Mouse (Mus musculus) ES-E14 (cell line): ENCODE results near the gene Esrrg. TPM values are rescaled to one million over a fixed set of nuclear protein-coding genes. Genes with fewer than 3 reads are reported as not detected.
A peak's percentile ranks its signal among the peaks of the same experiment; 100 is the strongest.

ENCODE experiments used
- DNase-seq: peaks from one replicate; pipeline ENCODE4 v3.0.0-alpha.2; 2013; ENCODE audit warnings: low read depth, low spot score
- H3K27ac ChIP-seq: 2 replicates; pipeline ENCODE4 v1.5.1; 2012; ENCODE audit warnings: low read depth, mild to moderate bottlenecking, low read length, moderate library complexity, mixed read lengths; ENCODE audit not compliant: poor library complexity, insufficient read depth, severe bottlenecking
- H3K36me3 ChIP-seq: 2 replicates; pipeline ENCODE4 v1.6.1; 2012; ENCODE audit warnings: mild to moderate bottlenecking, low read length, moderate library complexity, mixed read lengths; ENCODE audit not compliant: control insufficient read depth, poor library complexity, insufficient read depth, severe bottlenecking
- H3K4me1 ChIP-seq, 2 experiments: fragments of 150-350 bp in 1 of 2; sonication (generic) in 1 of 2; 2 replicates each; pipeline ENCODE4 v1.6.1; 2012; ENCODE audit warnings: low read length in 2 of 2, mild to moderate bottlenecking in 1 of 2, mixed read lengths in 1 of 2; ENCODE audit not compliant: control insufficient read depth in 2 of 2, insufficient read depth in 2 of 2, poor library complexity in 1 of 2
- H3K4me3 ChIP-seq, 2 experiments: fragments of 150-350 bp in 1 of 2; sonication (generic) in 1 of 2; 2 replicates each; pipeline ENCODE4 v1.5.1; 2012; ENCODE audit warnings: low read length in 2 of 2, low read depth in 1 of 2, mild to moderate bottlenecking in 1 of 2, mixed read lengths in 1 of 2; ENCODE audit not compliant: insufficient read depth in 1 of 2, poor library complexity in 1 of 2, severe bottlenecking in 1 of 2
- H3K9ac ChIP-seq: 2 replicates; pipeline ENCODE4 v1.6.1; 2012; ENCODE audit warnings: low read depth, mild to moderate bottlenecking, low read length, mixed read lengths; ENCODE audit not compliant: poor library complexity, insufficient read depth, severe bottlenecking
- H3K9me3 ChIP-seq: fragments of 150-350 bp; sonication (generic); 2 replicates; pipeline ENCODE4 v1.6.1; 2012; ENCODE audit warnings: low read depth, mild to moderate bottlenecking, low read length; ENCODE audit not compliant: control insufficient read depth, insufficient read depth
- CHD2 ChIP-seq: IDR thresholded peaks from 2 replicates; pipeline ENCODE4 v1.6.1; 2014; ENCODE audit warnings: mild to moderate bottlenecking, low read depth, low read length, inconsistent platforms
- HCFC1 ChIP-seq: IDR thresholded peaks from 2 replicates; pipeline ENCODE4 v1.6.1; 2012; ENCODE audit warnings: low read length, inconsistent platforms, borderline replicate concordance; ENCODE audit not compliant: insufficient read depth
- MAFK ChIP-seq: IDR thresholded peaks from 2 replicates; pipeline ENCODE4 v1.6.1; 2014; ENCODE audit warnings: mild to moderate bottlenecking, low read depth, low read length, inconsistent platforms; ENCODE audit not compliant: insufficient read depth
- ZC3H11A ChIP-seq: IDR thresholded peaks from 2 replicates; pipeline ENCODE4 v1.6.1; 2012; ENCODE audit warnings: low read depth, mild to moderate bottlenecking, inconsistent platforms, low read length, borderline replicate concordance
- ZNF384 ChIP-seq: IDR thresholded peaks from 2 replicates; pipeline ENCODE4 v1.6.1; 2012; ENCODE audit warnings: low read depth, low read length, inconsistent platforms
- in situ Hi-C, 2 experiments: fragments of 600-800 bp; cut with MboI; formaldehyde crosslinking; loops; one replicate each; pipeline ENCODE4 v1.15.1; 2025; ENCODE audit warnings: low sequenced_read_pairs in 2 of 2, inconsistent platforms in 1 of 2; ENCODE audit not compliant: unreplicated experiment in 2 of 2
- total RNA-seq: library from RNA; depleted of rRNA; stranded (reverse); fragments of 300-350 nt; gene quantifications from 2 replicates; pipeline ENCODE4 v1.2.3, GENCODE M21; 2012

The Esrrg gene
- total RNA-seq, 1 experiment = 0.09 TPM

- peaks cover 0 to 2% of the 10 kb centered on the region in 2 experiments; a peak in 1 of 4 replicates for H3K4me1 ChIP-seq
- no peak overlapping the region for H3K9ac ChIP-seq
- TF ChIP-seq CHD2 (no peak), MAFK (no peak), ZNF384 (no peak), HCFC1 (no peak), ZC3H11A (no peak)
- no peak overlapping the region for H3K4me3 ChIP-seq
- no peaks in the 10 kb centered on the region for H3K9me3 ChIP-seq
- no peak for DNase-seq
- in situ Hi-C loops = no loop called here
- no peaks in the 10 kb centered on the region for H3K36me3 ChIP-seq
- H3K27ac ChIP-seq = no peak overlapping the region
Measured at GRCm38 (mm10) chr1:187939078-187939477, 330.5 kb downstream of the Esrrg start.

DNA sequence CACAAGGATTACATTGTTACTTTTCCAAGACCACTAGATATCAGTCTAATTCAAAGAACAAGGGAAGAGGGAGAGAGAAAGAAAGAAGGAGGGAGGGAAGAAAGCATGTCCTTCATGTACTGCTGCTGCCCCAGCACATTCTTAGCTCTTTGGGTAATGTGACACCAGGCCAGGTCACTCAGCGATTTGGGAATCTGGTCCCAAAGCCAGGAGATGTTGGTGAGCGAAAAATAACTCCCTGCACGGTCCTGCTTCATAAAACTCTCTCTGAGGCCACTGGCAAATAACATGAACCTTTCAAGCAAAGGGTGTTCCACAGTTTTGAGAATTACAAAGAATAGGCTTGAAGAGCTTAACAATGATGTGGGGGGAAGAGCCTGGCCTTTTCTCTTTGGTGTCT lies 342.9 kb downstream of the Esrrg start:
- no peak for DNase-seq
- Histone ChIP-seq H3K27ac (no peak overlapping the region), H3K9ac (no peak overlapping the region), H3K9me3 (no peaks in the 10 kb centered on the region), H3K36me3 (no peaks in the 10 kb centered on the region), H3K4me1 (no peaks in the 10 kb centered on the region), H3K4me3 (no peak overlapping the region)
- in situ Hi-C loops = no loop called here
- TF ChIP-seq ZC3H11A (no peak), ZNF384 (no peak), MAFK (no peak), HCFC1 (no peak), CHD2 (no peak)

DNA sequence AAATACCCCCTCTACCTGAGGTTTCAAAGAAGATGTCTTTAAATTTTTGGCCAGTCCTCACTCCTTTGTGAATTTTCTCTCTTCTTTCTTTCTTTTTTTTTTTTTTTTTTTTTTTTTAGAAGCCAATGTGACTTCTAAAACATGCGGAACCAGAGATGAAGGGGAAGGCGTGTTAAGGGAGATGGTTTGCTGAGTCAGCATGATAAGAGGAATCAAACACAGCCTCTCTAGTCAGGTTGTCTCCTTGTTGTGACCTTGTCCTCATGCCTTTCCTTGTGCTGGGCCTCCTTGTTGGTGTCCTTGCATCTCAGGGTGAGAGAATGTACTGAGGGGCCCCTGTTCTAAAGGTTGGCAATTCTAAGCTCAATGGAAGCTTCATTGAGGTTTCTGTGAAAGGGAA lies 348.1 kb downstream of the Esrrg start:
- DNase-seq = no peak
- TF ChIP-seq ZNF384 (peak; percentile 17; the same call in 1 of the 2 replicates), ZC3H11A (no peak), MAFK (peak; percentile 86), HCFC1 (no peak), CHD2 (no peak)
- in situ Hi-C loops = no loop called here

DNA sequence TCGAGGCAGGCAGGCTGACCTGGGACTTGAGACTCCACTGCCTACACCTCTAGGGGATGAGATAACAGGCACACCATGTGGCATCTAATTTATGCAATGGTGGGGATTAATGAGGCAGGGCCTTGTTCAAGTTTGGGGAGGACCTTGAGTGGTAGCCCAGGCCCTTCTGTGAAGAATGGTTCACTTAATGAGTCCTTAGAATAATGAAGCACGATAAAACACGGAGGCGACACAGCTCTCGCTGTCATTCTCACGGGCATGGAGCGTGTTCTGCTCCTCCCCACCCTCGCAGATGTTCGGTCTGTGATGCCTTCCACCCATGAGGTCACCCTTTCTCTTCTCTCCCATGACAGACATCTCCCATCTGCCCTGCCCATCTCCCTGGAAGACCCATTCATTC lies 350.6 kb downstream of the Esrrg start:
- Histone ChIP-seq H3K27ac (no peak overlapping the region), H3K4me1 (no peaks in the 10 kb centered on the region), H3K9ac (no peak overlapping the region), H3K9me3 (no peaks in the 10 kb centered on the region), H3K36me3 (no peaks in the 10 kb centered on the region), H3K4me3 (no peak overlapping the region)
- TF ChIP-seq ZC3H11A (no peak), ZNF384 (no peak), MAFK (no peak), HCFC1 (no peak), CHD2 (no peak)
- in situ Hi-C loops = no loop called here
- no peak for DNase-seq

More for the DNA sequence above, 348.1 kb downstream of the Esrrg start:
- H3K9me3 ChIP-seq = no peaks in the 10 kb centered on the region
- no peak overlapping the region for H3K9ac ChIP-seq
- H3K4me1 ChIP-seq = no peaks in the 10 kb centered on the region
- no peak overlapping the region for H3K27ac ChIP-seq
- no peaks in the 10 kb centered on the region for H3K36me3 ChIP-seq
- H3K4me3 ChIP-seq = no peak overlapping the region

GRCm38 (mm10) chr1:187961452-187961851 lies 352.9 kb downstream of the Esrrg start:
- no peaks in the 10 kb centered on the region for H3K9me3 ChIP-seq
- H3K4me1 ChIP-seq = no peaks in the 10 kb centered on the region
- H3K36me3 ChIP-seq = no peaks in the 10 kb centered on the region
- H3K27ac ChIP-seq = no peak overlapping the region
- no peak overlapping the region for H3K4me3 ChIP-seq
- H3K9ac ChIP-seq = no peak overlapping the region
- in situ Hi-C loops = no loop called here
- TF ChIP-seq ZC3H11A = no peak
- TF ChIP-seq HCFC1 = no peak
- TF ChIP-seq ZNF384 = no peak
- TF ChIP-seq CHD2 = no peak
- no peak for TF ChIP-seq MAFK
- DNase-seq = no peak
